Mouse (Mus musculus): ENCODE measurements around the gene Pou2f1.

DNA sequence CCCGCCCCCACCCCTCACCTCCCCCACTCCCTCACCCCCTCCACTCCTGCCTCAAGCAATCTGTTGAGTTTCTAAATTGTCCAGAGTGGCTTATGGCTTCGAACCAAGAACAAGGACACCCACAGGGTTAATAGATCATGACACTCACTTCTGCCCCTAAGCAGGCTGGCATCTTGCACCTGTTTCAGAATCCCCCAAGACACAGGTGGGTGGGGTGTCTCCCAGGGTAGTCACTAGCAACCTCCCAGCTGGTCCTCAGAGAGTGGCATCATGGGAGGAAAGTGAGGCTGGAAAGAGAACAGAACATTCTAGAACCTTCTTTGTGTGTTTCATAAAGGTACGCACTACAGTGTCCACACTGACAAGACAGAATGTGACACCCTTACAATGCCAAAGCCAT lies 158.9 kb downstream of the Pou2f1 start:
- no peak for TF ChIP-seq CTCF (IDR thresholded peaks at IDR 0.05; ENCODE audit: low read depth, low read length)
- no peak for TF ChIP-seq POLR2A (IDR thresholded peaks at IDR 0.05; ENCODE audit: insufficient read depth, low read length)
